Mouse (Mus musculus): ENCODE data around the gene Sorl1. TPM values are rescaled to one million over a fixed set of nuclear protein-coding genes. Genes with fewer than 3 reads are reported as not detected.

The Sorl1 gene
- total RNA-seq, 2 experiments from 2014 or later = 192 to 196 TPM

- no peak for DNase-seq
Observed at GRCm38 (mm10) chr9:42052713-42053356, 71.3 kb downstream of the Sorl1 start.

GRCm38 (mm10) chr9:42048542-42048941 is 75.6 kb downstream of the Sorl1 start:
- no peak for DNase-seq

- DNase-seq = no peak
Observed at GRCm38 (mm10) chr9:42047786-42048185, 76.3 kb downstream of the Sorl1 start.

GRCm38 (mm10) chr9:42046248-42046647 is 77.8 kb downstream of the Sorl1 start:
- DNase-seq = no peak

- no peak for DNase-seq
Observed at GRCm38 (mm10) chr9:42044651-42045050, 79.4 kb downstream of the Sorl1 start.

- DNase-seq = no peak
Observed at GRCm38 (mm10) chr9:42043934-42044333, 80.2 kb downstream of the Sorl1 start.

GRCm38 (mm10) chr9:42039000-42039992 is 84.8 kb downstream of the Sorl1 start:
- DNase-seq = no peak

- DNase-seq = no peak
Observed at GRCm38 (mm10) chr9:42036885-42037284, 87.2 kb downstream of the Sorl1 start.

- DNase-seq = no peak
Observed at GRCm38 (mm10) chr9:42035995-42036394, 88.1 kb downstream of the Sorl1 start.

- DNase-seq = no peak
Observed at GRCm38 (mm10) chr9:42035213-42035765, 88.8 kb downstream of the Sorl1 start.

GRCm38 (mm10) chr9:42034116-42034520 is 90.0 kb downstream of the Sorl1 start:
- no peak for DNase-seq

GRCm38 (mm10) chr9:42033291-42034115 is 90.6 kb downstream of the Sorl1 start:
- no peak for DNase-seq

GRCm38 (mm10) chr9:42032419-42032818 is 91.7 kb downstream of the Sorl1 start:
- no peak for DNase-seq

GRCm38 (mm10) chr9:42028807-42029206 is 95.3 kb downstream of the Sorl1 start:
- DNase-seq = no peak

GRCm38 (mm10) chr9:42024257-42024656 is 99.8 kb downstream of the Sorl1 start:
- DNase-seq = no peak

- no peak for DNase-seq
Observed at GRCm38 (mm10) chr9:42023383-42023782, 100.7 kb downstream of the Sorl1 start.

GRCm38 (mm10) chr9:42022318-42022717 is 101.8 kb downstream of the Sorl1 start:
- no peak for DNase-seq

- no peak for DNase-seq
Observed at GRCm38 (mm10) chr9:42019308-42020031, 104.6 kb downstream of the Sorl1 start.

- no peak for DNase-seq
Observed at GRCm38 (mm10) chr9:42008501-42008900, 115.6 kb downstream of the Sorl1 start.

GRCm38 (mm10) chr9:42005101-42005500 is 119.0 kb downstream of the Sorl1 start:
- no peak for DNase-seq

GRCm38 (mm10) chr9:42004140-42004539 is 120.0 kb downstream of the Sorl1 start:
- no peak for DNase-seq
